Mouse (Mus musculus) forelimb bud, embryonic 11.5 days (tissue): ENCODE data around the gene Eppin.

Experiments
- DNase-seq: peaks from one replicate; pipeline ENCODE4 v3.0.0-alpha.2; 2012; ENCODE audit warnings: low read depth, low spot score

Gene Eppin

GRCm38 (mm10) chr2:164560106-164560505 lies 33.3 kb downstream of the Eppin start:
- no peak for DNase-seq

GRCm38 (mm10) chr2:164558991-164559645 lies 34.3 kb downstream of the Eppin start:
- DNase-seq = no peak

GRCm38 (mm10) chr2:164558426-164558825 lies 35.0 kb downstream of the Eppin start:
- DNase-seq = no peak

GRCm38 (mm10) chr2:164551502-164551901 lies 41.9 kb downstream of the Eppin start:
- DNase-seq = no peak

GRCm38 (mm10) chr2:164550895-164551269 lies 42.5 kb downstream of the Eppin start:
- DNase-seq = no peak

- DNase-seq = no peak
Observed at GRCm38 (mm10) chr2:164549963-164550894, 43.2 kb downstream of the Eppin start.

- DNase-seq = no peak
Observed at GRCm38 (mm10) chr2:164549338-164549737, 44.1 kb downstream of the Eppin start.

GRCm38 (mm10) chr2:164544454-164545097 lies 48.8 kb downstream of the Eppin start:
- no peak for DNase-seq

- no peak for DNase-seq
Observed at GRCm38 (mm10) chr2:164543745-164544144, 49.6 kb downstream of the Eppin start.

- no peak for DNase-seq
Observed at GRCm38 (mm10) chr2:164542598-164542997, 50.8 kb downstream of the Eppin start.

GRCm38 (mm10) chr2:164542132-164542531 lies 51.3 kb downstream of the Eppin start:
- no peak for DNase-seq

- DNase-seq = no peak
Observed at GRCm38 (mm10) chr2:164540652-164541427, 52.6 kb downstream of the Eppin start.
